Mouse (Mus musculus) kidney, adult 2 months (tissue): ENCODE measurements at regions not wholly inside any gene's neighbourhood (a gene's known extent, or its start where the extent isn't known, plus 50 kb on each side); places are given as distances from the start of the nearest gene placed in this dataset.

Experiments used
- CTCF ChIP-seq: fragments of 200-500 bp; conservative IDR thresholded peaks from 2 replicates; pipeline ENCODE4 v1.5.1; 2011; ENCODE audit warnings: low read depth, mild to moderate bottlenecking, control low read depth, low read length, moderate library complexity, mixed read lengths; ENCODE audit not compliant: insufficient read depth, insufficient read length
- POLR2A ChIP-seq: fragments of 200-500 bp; IDR thresholded peaks from one replicate; pipeline ENCODE4 v1.6.1; 2011; ENCODE audit warnings: low read depth, low read length, control low read depth

DNA sequence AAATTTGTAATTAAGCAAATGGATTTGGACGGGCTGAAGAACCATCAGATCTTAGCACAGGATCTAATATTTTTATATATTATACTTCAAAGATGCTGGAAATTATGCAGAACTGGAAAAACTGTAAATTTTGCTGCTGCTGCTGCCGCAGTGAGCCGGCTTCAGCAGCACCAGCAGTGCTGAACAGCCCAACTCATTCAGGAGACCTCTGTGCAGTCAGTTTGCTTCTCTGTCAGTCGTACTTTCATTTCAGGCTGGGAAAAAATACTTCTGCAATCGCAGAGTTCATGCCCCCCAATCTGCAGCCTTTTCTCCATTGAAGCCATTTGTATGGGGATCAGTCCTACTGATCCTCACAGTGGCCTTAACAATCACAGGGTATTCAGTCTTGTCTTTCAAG is 53.4 kb upstream of the Trpc3 start:
- TF ChIP-seq CTCF (no peak), POLR2A (no peak)
